Mouse (Mus musculus) c-Kit-negative CD71-positive TER-119-positive erythroid progenitor cells, embryonic 14.5 days (primary cell): ENCODE results near the gene C2cd4d.

ENCODE experiments used
- DNase-seq: peaks from one replicate; pipeline ENCODE4 v3.0.0-alpha.2; 2013; ENCODE audit warnings: low read depth, low spot score

Gene C2cd4d

GRCm38 (mm10) chr3:94362138-94362537 lies at the start of gene C2cd4d:
C2cd4d (plus strand) TSS chr3:94362438.
- no peak for DNase-seq

GRCm38 (mm10) chr3:94328681-94329080 lies 33.6 kb upstream of the C2cd4d start:
- DNase-seq = no peak

- DNase-seq = no peak
Measured at GRCm38 (mm10) chr3:94334442-94334841, 27.8 kb upstream of the C2cd4d start.

- DNase-seq = no peak
Measured at GRCm38 (mm10) chr3:94338522-94338921, 23.7 kb upstream of the C2cd4d start.

GRCm38 (mm10) chr3:94341959-94342422 lies 20.2 kb upstream of the C2cd4d start, which contains the start of gene Them5:
Them5 (plus strand) TSS chr3:94342099.
- no peak for DNase-seq

GRCm38 (mm10) chr3:94342552-94342951 lies 19.7 kb upstream of the C2cd4d start:
- no peak for DNase-seq

- no peak for DNase-seq
Measured at GRCm38 (mm10) chr3:94344182-94344581, 18.1 kb upstream of the C2cd4d start.

GRCm38 (mm10) chr3:94344897-94345296 lies 17.3 kb upstream of the C2cd4d start:
- no peak for DNase-seq

- no peak for DNase-seq
Measured at GRCm38 (mm10) chr3:94348146-94348545, 14.1 kb upstream of the C2cd4d start.

GRCm38 (mm10) chr3:94360812-94361211 lies 1.4 kb upstream of the C2cd4d start:
- no peak for DNase-seq

GRCm38 (mm10) chr3:94363291-94364153 lies 1.3 kb downstream of the C2cd4d start:
- no peak for DNase-seq

- DNase-seq = no peak
Measured at GRCm38 (mm10) chr3:94364154-94364526, 1.9 kb downstream of the C2cd4d start.

- DNase-seq = peak; percentile 42
Measured at GRCm38 (mm10) chr3:94366761-94367160, 4.5 kb downstream of the C2cd4d start.

GRCm38 (mm10) chr3:94367511-94367910 lies 5.3 kb downstream of the C2cd4d start:
- DNase-seq = no peak

GRCm38 (mm10) chr3:94368631-94369030 lies 6.4 kb downstream of the C2cd4d start:
- no peak for DNase-seq

- DNase-seq = no peak
Measured at GRCm38 (mm10) chr3:94369709-94370108, 7.5 kb downstream of the C2cd4d start.

GRCm38 (mm10) chr3:94371637-94372036 lies 9.4 kb downstream of the C2cd4d start:
- DNase-seq = no peak

- DNase-seq = no peak
Measured at GRCm38 (mm10) chr3:94372038-94372437, 9.8 kb downstream of the C2cd4d start.

GRCm38 (mm10) chr3:94372641-94373040 lies 10.4 kb downstream of the C2cd4d start, which contains the start of gene Rorc:
Rorc (plus strand) TSS chr3:94372794.
- DNase-seq = no peak

GRCm38 (mm10) chr3:94373090-94373489 lies 10.9 kb downstream of the C2cd4d start:
- no peak for DNase-seq

- DNase-seq = no peak
Measured at GRCm38 (mm10) chr3:94373597-94374011, 11.4 kb downstream of the C2cd4d start.

- no peak for DNase-seq
Measured at GRCm38 (mm10) chr3:94374636-94375035, 12.4 kb downstream of the C2cd4d start.

GRCm38 (mm10) chr3:94375146-94375545 lies 12.9 kb downstream of the C2cd4d start:
- no peak for DNase-seq
